Mouse (Mus musculus): Measurements from ENCODE around the gene Sema4d.
A peak's percentile ranks its signal among the peaks of the same experiment; 100 is the strongest.

- peak in 1 of 2 experiments; percentile 52; a peak in 1 of 4 replicates for TF ChIP-seq POLR2A (IDR thresholded peaks at IDR 0.05; ENCODE audit: control insufficient read depth in 1 of 2, insufficient read depth in 1 of 2, low read depth in 1 of 2, low read length in 2 of 2, poor library complexity in 1 of 2)
- TF ChIP-seq CTCF (IDR thresholded peaks at IDR 0.05 in 2 of 3, conservative IDR thresholded peaks at IDR 0.05 in 1 of 3; ENCODE audit: control insufficient read depth in 1 of 3, insufficient read depth in 1 of 3, low read depth in 2 of 3, low read length in 3 of 3, poor library complexity in 1 of 3, severe bottlenecking in 1 of 3): no peak
- TF ChIP-seq TAL1 (IDR thresholded peaks at IDR 0.05; ENCODE audit: low read length): 0 out of 2 replicates have a peak, but pooled peaks have one; percentile 4
- TF ChIP-seq MYB (IDR thresholded peaks at IDR 0.05; ENCODE audit: low read depth, low read length): no peak
These were observed 16.4 kb downstream of the Sema4d start for GRCm38 (mm10) chr13:51777048-51777737.
